Mouse (Mus musculus) kidney, adult 2 months (tissue): ENCODE measurements around the gene Wscd2. TPM values are rescaled to one million over a fixed set of nuclear protein-coding genes. Genes with fewer than 3 reads are reported as not detected.

Experiments
- DNase-seq: peaks from one replicate; pipeline ENCODE4 v3.0.0; 2021
- H3K27ac ChIP-seq: fragments of 200-500 bp; 2 replicates; pipeline ENCODE4 v1.5.1; 2012; ENCODE audit warnings: low read depth, low read length, control low read depth, inconsistent platforms; ENCODE audit not compliant: insufficient read depth
- H3K27me3 ChIP-seq: fragments of 200-500 bp; replicated peaks from 2 replicates; pipeline ENCODE4 v1.6.1; 2012; ENCODE audit warnings: mild to moderate bottlenecking, moderate library complexity, low read length, inconsistent platforms; ENCODE audit not compliant: control insufficient read depth, insufficient read depth
- H3K36me3 ChIP-seq: fragments of 200-500 bp; 2 replicates; pipeline ENCODE4 v1.6.1; 2012; ENCODE audit warnings: mild to moderate bottlenecking, moderate library complexity, low read length, inconsistent platforms; ENCODE audit not compliant: control insufficient read depth, insufficient read depth
- H3K4me1 ChIP-seq: fragments of 200-500 bp; 2 replicates; pipeline ENCODE4 v1.6.1; 2011; ENCODE audit warnings: low read length; ENCODE audit not compliant: control insufficient read depth, insufficient read depth
- H3K4me3 ChIP-seq: fragments of 200-500 bp; 2 replicates; pipeline ENCODE4 v1.5.1; 2011; ENCODE audit warnings: mild to moderate bottlenecking, low read depth, low read length, control low read depth; ENCODE audit not compliant: insufficient read depth
- CTCF ChIP-seq: fragments of 200-500 bp; conservative IDR thresholded peaks from 2 replicates; pipeline ENCODE4 v1.5.1; 2011; ENCODE audit warnings: low read depth, mild to moderate bottlenecking, control low read depth, low read length, moderate library complexity, mixed read lengths; ENCODE audit not compliant: insufficient read depth, insufficient read length
- POLR2A ChIP-seq: fragments of 200-500 bp; IDR thresholded peaks from one replicate; pipeline ENCODE4 v1.6.1; 2011; ENCODE audit warnings: low read depth, low read length, control low read depth
- WGBS: fragments of 180-500 bp; shearing (Covaris S2); methylation state at CpG from one replicate; pipeline ENCODE4 v1.1.7; 2018; 5-methylcytosine and 5-hydroxymethylcytosine counted together
- polyA plus RNA-seq: library from polyadenylated mRNA; depleted of rRNA; stranded (reverse); fragments of >200 nt; gene quantifications from 2 replicates; pipeline ENCODE4 v1.2.3, GENCODE M21; 2012

Wscd2 gene
- polyA plus RNA-seq, 1 experiment: 9.0 TPM

DNA sequence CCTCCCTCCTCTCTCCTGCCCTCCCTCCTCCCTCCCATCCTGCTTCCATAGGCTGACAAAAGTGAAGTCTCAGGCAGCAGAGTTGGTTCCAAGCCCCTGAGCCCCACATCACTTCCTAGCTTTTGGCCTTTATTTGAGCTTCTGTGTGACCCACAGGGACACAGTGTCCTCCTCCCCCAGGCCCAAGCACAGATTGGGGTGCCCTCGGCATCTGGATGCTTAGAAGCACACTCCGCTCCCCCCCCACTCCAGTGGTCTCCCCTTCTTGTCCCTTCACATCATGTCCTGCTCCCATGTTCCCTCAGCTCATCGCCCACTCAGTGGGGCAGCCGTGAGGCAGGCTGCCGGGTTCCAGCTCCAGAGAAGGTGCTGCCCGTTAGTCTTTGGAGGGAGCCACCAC, 121.0 kb downstream of the Wscd2 start:
- 78% methylated on average over 6 of the region's 6 CpGs for WGBS
- Histone ChIP-seq H3K27ac (no peak overlapping the region), H3K4me3 (no peak overlapping the region), H3K36me3 (no peaks in the 10 kb centered on the region), H3K27me3 (no peaks in the 10 kb centered on the region), H3K4me1 (no peaks in the 10 kb centered on the region)
- no peak for TF ChIP-seq CTCF
- no peak for TF ChIP-seq POLR2A
- DNase-seq: no peak

GRCm38 (mm10) chr5:113611771-113612233, 121.7 kb downstream of the Wscd2 start:
- Histone ChIP-seq H3K27me3 (no peaks in the 10 kb centered on the region), H3K27ac (no peak overlapping the region), H3K4me3 (no peak overlapping the region), H3K36me3 (no peaks in the 10 kb centered on the region), H3K4me1 (no peaks in the 10 kb centered on the region)
- DNase-seq: no peak
- 45% methylated on average over 12 of the region's 12 CpGs for WGBS
- TF ChIP-seq POLR2A (no peak), CTCF (no peak)

- Histone ChIP-seq H3K4me1 (no peaks in the 10 kb centered on the region), H3K27ac (no peak overlapping the region), H3K4me3 (no peak overlapping the region), H3K36me3 (no peaks in the 10 kb centered on the region), H3K27me3 (no peaks in the 10 kb centered on the region)
- WGBS: 89% methylated on average over 4 of the region's 4 CpGs
- TF ChIP-seq CTCF: no peak
- TF ChIP-seq POLR2A: no peak
- DNase-seq: no peak
Observed at GRCm38 (mm10) chr5:113618716-113619115, 128.6 kb downstream of the Wscd2 start.

DNA sequence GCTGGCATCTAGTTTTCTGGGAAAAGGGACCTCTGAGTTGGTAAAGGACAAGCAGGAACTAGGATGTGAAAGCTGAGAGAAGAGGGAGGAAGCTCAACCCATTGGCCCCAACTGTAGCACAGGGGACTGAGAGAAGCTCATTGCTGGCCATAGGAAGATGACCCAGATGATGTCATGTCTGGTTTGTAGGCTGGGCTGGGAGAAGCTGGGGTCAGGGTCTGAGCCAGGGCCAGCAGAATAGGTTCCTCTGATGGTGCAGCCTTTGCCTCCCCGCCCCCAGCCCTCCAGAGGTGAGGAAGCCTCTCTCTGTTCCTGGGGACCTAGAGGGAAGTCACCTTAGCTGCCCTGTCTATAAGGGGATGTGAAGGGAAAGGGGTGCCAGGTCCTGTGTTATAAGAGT, 129.0 kb downstream of the Wscd2 start:
- H3K4me3 ChIP-seq: no peak overlapping the region
- no peaks in the 10 kb centered on the region for H3K27me3 ChIP-seq
- TF ChIP-seq CTCF (no peak), POLR2A (no peak)
- no peaks in the 10 kb centered on the region for H3K36me3 ChIP-seq
- DNase-seq: no peak
- H3K27ac ChIP-seq: no peak overlapping the region
- 86% methylated on average over 1 of the region's 1 CpGs for whole genome bisulfite sequencing
- no peaks in the 10 kb centered on the region for H3K4me1 ChIP-seq

GRCm38 (mm10) chr5:113620130-113620716, 130.1 kb downstream of the Wscd2 start:
- Histone ChIP-seq H3K27ac (no peak overlapping the region), H3K27me3 (no peaks in the 10 kb centered on the region), H3K4me3 (no peak overlapping the region), H3K36me3 (no peaks in the 10 kb centered on the region), H3K4me1 (no peaks in the 10 kb centered on the region)
- TF ChIP-seq CTCF: no peak
- no peak for DNase-seq
- 63% methylated on average over 16 of the region's 16 CpGs for whole genome bisulfite sequencing

GRCm38 (mm10) chr5:113620999-113621398, 130.9 kb downstream of the Wscd2 start:
- 62% methylated on average over 7 of the region's 7 CpGs for WGBS
- Histone ChIP-seq H3K4me1 (no peaks in the 10 kb centered on the region), H3K27ac (no peak overlapping the region), H3K4me3 (no peak overlapping the region), H3K27me3 (no peaks in the 10 kb centered on the region), H3K36me3 (no peaks in the 10 kb centered on the region)
- TF ChIP-seq POLR2A: no peak
- TF ChIP-seq CTCF: no peak
- DNase-seq: no peak

DNA sequence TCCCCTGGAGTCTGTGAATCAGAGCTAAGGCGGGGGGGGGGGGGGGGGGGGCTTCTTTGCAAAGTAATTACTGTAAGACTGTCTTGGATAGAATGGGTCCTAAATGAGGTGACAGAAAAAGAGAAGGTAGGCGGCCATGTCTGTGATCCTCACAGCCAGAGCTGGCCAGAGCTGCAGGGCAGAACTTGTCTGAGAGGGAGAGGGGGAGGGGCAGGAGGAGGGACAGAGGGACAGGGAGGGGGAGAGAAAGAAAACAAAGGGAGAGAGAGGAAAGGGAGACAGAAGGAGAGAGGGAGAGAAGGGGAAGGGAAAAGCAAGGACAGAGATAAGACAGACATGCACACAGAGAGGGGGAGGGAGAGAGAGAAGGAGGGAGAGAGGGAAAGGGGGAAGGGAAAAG, 132.9 kb downstream of the Wscd2 start:
- no peaks in the 10 kb centered on the region for H3K4me1 ChIP-seq
- no peaks in the 10 kb centered on the region for H3K27me3 ChIP-seq
- DNase-seq: no peak
- no peak overlapping the region for H3K27ac ChIP-seq
- WGBS: 54% methylated on average over 2 of the region's 2 CpGs
- H3K36me3 ChIP-seq: no peaks in the 10 kb centered on the region
- no peak overlapping the region for H3K4me3 ChIP-seq
- TF ChIP-seq POLR2A: no peak
- TF ChIP-seq CTCF: no peak

- Histone ChIP-seq H3K27me3 (no peaks in the 10 kb centered on the region), H3K36me3 (no peaks in the 10 kb centered on the region), H3K4me1 (no peaks in the 10 kb centered on the region), H3K27ac (no peak overlapping the region), H3K4me3 (no peak overlapping the region)
- DNase-seq: peak; percentile 25
- 56% methylated on average over 4 of the region's 4 CpGs for WGBS
- TF ChIP-seq POLR2A: no peak
- no peak for TF ChIP-seq CTCF
Observed at GRCm38 (mm10) chr5:113625068-113625467, 134.9 kb downstream of the Wscd2 start.
